Mouse (Mus musculus) neutrophil, adult 59 days (primary cell): ENCODE data around the gene Gm10139. TPM values are rescaled to one million over a fixed set of nuclear protein-coding genes. Genes with fewer than 3 reads are reported as not detected.

ENCODE experiments used
- total RNA-seq, 2 experiments: library from RNA; stranded (reverse); gene quantifications; 1 replicate in 1 of 2; 2 replicates in 1 of 2; pipeline ENCODE4 v1.2.4; 2023

Gm10139 gene
- total RNA-seq, result not detected

DNA sequence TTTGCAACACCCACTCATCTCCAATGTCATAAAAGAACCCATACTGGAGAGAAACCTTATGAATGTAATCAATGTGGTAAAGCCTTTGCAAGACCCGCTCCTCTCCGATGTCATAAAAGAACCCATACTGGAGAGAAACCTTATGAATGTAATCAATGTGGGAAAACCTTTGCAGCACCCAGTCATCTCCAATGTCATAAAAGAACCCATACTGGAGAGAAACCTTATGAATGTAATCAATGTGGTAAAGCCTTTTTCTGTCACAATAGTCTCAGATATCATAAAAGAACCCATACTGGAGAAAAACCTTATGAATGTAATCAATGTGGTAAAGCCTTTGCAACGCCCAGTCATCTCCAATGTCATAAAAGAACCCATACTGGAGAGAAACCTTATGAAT lies at the start of gene Gm10139:
Gm10139 (plus strand) TSS at position 301 of the 400 bp plus-strand sequence.

Other genes with a start within 250 kb of the Gm10139 start
- gene Zfp369, start 233.9 kb upstream of the Gm10139 start, total RNA-seq, result 10 to 100 TPM; 12.0 to 15.2 TPM